Mouse (Mus musculus) kidney, embryonic 14.5 days (tissue): ENCODE measurements around the gene Ric8b. TPM values are rescaled to one million over a fixed set of nuclear protein-coding genes. Genes with fewer than 3 reads are reported as not detected.
A peak's percentile ranks its signal among the peaks of the same experiment; 100 is the strongest.

Experiments used
- ATAC-seq: fragments of 200-750 bp; cut with Nextera tagmentation; 2 replicates; pipeline ENCODE4 v1.8.0; 2017; ENCODE audit warnings: moderate number of reproducible peaks, mild to moderate bottlenecking, moderate TSS enrichment, moderate library complexity; ENCODE audit not compliant: low FRiP score, low TSS enrichment
- H3K27ac ChIP-seq: fragments of 300-500 bp; sonication (generic); 2 replicates; pipeline ENCODE4 v1.5.1; 2014; ENCODE audit warnings: low read depth, mild to moderate bottlenecking, low read length, moderate library complexity, mixed read lengths
- H3K27me3 ChIP-seq: fragments of 300-500 bp; sonication (generic); 2 replicates; pipeline ENCODE4 v1.6.1; 2014; ENCODE audit warnings: mild to moderate bottlenecking, low read length; ENCODE audit not compliant: control insufficient read depth, insufficient read depth
- H3K36me3 ChIP-seq: fragments of 300-500 bp; sonication (generic); 2 replicates; pipeline ENCODE4 v1.6.1; 2014; ENCODE audit warnings: low read length, mixed read lengths; ENCODE audit not compliant: control insufficient read depth, insufficient read depth
- H3K4me1 ChIP-seq: fragments of 300-500 bp; sonication (generic); 2 replicates; pipeline ENCODE4 v1.6.1; 2014; ENCODE audit warnings: low read length, mixed read lengths; ENCODE audit not compliant: control insufficient read depth, insufficient read depth
- H3K4me2 ChIP-seq: fragments of 300-500 bp; sonication (generic); replicated peaks from 2 replicates; pipeline ENCODE4 v1.6.1; 2014; ENCODE audit warnings: low read depth, mild to moderate bottlenecking, low read length
- H3K4me3 ChIP-seq: fragments of 300-500 bp; sonication (generic); 2 replicates; pipeline ENCODE4 v1.5.1; 2014; ENCODE audit warnings: mild to moderate bottlenecking, low read length
- H3K9ac ChIP-seq: fragments of 300-500 bp; sonication (generic); 2 replicates; pipeline ENCODE4 v1.6.1; 2014; ENCODE audit warnings: low read depth, mild to moderate bottlenecking, low read length, moderate library complexity
- H3K9me3 ChIP-seq: fragments of 300-500 bp; sonication (generic); 2 replicates; pipeline ENCODE4 v1.6.1; 2016; ENCODE audit warnings: low read length; ENCODE audit not compliant: control insufficient read depth
- WGBS: fragments of 180-500 bp; shearing (Covaris S2); extraction: QIAGEN DNeasy Blood & Tissue Kit; methylation state at CpG from one replicate; pipeline ENCODE4 v1.1.7; 2014; 5-methylcytosine and 5-hydroxymethylcytosine counted together
- polyA plus RNA-seq: library from polyadenylated mRNA; unstranded; fragments of >200 nt; fragmentation: Nextera tagmentation; extraction: Ambion mirVana; gene quantifications from 2 replicates; pipeline ENCODE4 v1.2.1, GENCODE M21; 2014

The Ric8b gene
- polyA plus RNA-seq, 1 experiment from 2014 or later = 19.3 TPM

DNA sequence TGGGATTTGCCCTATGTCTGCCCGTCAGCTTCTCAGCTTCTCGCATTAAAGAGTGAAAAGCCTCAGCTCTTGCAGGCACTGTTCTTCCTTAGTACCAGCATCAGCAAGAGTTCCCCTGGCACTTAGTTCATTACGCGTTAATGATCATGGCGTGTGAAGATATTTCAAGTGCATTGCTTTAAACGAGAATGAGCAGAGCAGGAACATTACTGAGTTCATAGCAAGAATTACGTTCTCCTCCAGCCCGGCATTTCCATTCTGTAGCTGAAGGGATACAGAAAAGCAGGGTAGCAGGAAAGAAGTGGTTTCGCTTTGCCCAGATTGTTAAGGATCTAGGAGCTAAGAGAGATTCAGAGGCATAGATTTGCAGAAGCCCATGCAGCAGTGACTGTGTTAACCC is 10.5 kb upstream of the Ric8b start:
- Histone ChIP-seq H3K36me3 (no peaks in the 10 kb centered on the region), H3K4me1 (peaks cover 8% of the 10 kb centered on the region; the same call in 1 of the 2 replicates), H3K4me2 (no peak overlapping the region), H3K27me3 (no peaks in the 10 kb centered on the region), H3K27ac (no peak overlapping the region), H3K9me3 (no peaks in the 10 kb centered on the region), H3K9ac (no peak overlapping the region), H3K4me3 (no peak overlapping the region)
- WGBS = 82% methylated on average over 9 of the region's 9 CpGs
- no peak for ATAC-seq

- Histone ChIP-seq H3K9me3 (no peaks in the 10 kb centered on the region), H3K27ac (no peak overlapping the region), H3K4me2 (no peak overlapping the region), H3K27me3 (no peaks in the 10 kb centered on the region), H3K4me1 (peaks cover 8% of the 10 kb centered on the region; the same call in 1 of the 2 replicates), H3K9ac (no peak overlapping the region), H3K36me3 (no peaks in the 10 kb centered on the region), H3K4me3 (no peak overlapping the region)
- no peak for ATAC-seq
- WGBS = 86% methylated on average over 3 of the region's 3 CpGs
Measured at GRCm38 (mm10) chr10:84908006-84908405, 9.4 kb upstream of the Ric8b start.

DNA sequence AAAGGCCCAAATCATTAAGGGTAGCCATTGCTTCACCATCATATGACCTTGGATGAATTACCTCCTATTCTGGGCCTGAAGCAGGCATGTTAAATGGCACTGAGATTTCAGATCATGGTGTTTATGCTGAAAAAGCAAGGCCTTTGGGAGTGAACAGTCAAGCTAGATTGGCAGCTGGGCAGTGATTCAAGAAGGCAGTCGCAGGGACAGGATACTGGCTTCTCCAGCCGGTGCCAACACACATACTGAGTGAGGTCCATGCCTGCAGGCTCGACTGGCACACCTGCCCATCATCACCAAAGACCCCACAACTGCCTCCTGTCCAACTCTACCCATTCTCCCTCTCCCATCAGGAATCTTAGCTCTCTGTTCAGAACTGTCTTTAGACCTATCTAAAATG is 8.9 kb upstream of the Ric8b start:
- H3K27ac ChIP-seq = no peak overlapping the region
- ATAC-seq = no peak
- no peak overlapping the region for H3K9ac ChIP-seq
- H3K4me2 ChIP-seq = no peak overlapping the region
- H3K36me3 ChIP-seq = no peaks in the 10 kb centered on the region
- no peak overlapping the region for H3K4me3 ChIP-seq
- WGBS = 88% methylated on average over 3 of the region's 3 CpGs
- no peaks in the 10 kb centered on the region for H3K9me3 ChIP-seq
- H3K4me1 ChIP-seq = peaks cover 7% of the 10 kb centered on the region; the same call in 1 of the 2 replicates
- H3K27me3 ChIP-seq = no peaks in the 10 kb centered on the region

- Histone ChIP-seq H3K36me3 (no peaks in the 10 kb centered on the region), H3K4me2 (no peak overlapping the region), H3K9me3 (no peaks in the 10 kb centered on the region), H3K9ac (no peak overlapping the region), H3K27me3 (no peaks in the 10 kb centered on the region), H3K27ac (no peak overlapping the region), H3K4me1 (0 out of 2 replicates have a peak, but pooled peaks cover 4% of the 10 kb centered on the region), H3K4me3 (no peak overlapping the region)
- WGBS = 69% methylated on average over 17 of the region's 17 CpGs
- ATAC-seq = no peak
Measured at GRCm38 (mm10) chr10:84909021-84909801, 8.2 kb upstream of the Ric8b start.

DNA sequence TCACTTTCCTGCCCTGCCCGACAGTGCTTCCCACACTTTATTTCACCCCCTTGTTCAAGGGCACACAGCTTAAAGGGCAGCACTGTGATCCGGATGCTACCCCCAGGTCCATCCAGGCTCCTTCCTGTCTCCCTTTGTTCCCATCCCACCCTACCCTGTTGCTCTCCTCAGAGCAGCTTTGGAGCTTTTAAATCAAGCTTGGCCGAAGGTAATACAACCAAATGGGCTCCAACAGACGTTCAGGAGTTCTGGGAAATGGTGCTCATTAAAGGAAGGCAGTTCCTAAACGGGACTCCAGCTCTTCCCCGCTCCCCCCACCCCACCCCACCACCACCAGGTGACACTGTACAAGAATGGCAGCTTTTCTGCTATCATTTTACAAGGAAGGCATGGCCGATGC is 7.2 kb upstream of the Ric8b start:
- H3K27me3 ChIP-seq = no peaks in the 10 kb centered on the region
- H3K36me3 ChIP-seq = no peaks in the 10 kb centered on the region
- 25% methylated on average over 7 of the region's 7 CpGs for WGBS
- no peaks in the 10 kb centered on the region for H3K9me3 ChIP-seq
- H3K27ac ChIP-seq = no peak overlapping the region
- no peak overlapping the region for H3K4me3 ChIP-seq
- H3K4me2 ChIP-seq = no peak overlapping the region
- H3K9ac ChIP-seq = no peak overlapping the region
- ATAC-seq = no peak
- H3K4me1 ChIP-seq = 0 out of 2 replicates have a peak, but pooled peaks cover 4% of the 10 kb centered on the region

- H3K27me3 ChIP-seq = no peaks in the 10 kb centered on the region
- WGBS = 56% methylated on average over 1 of the region's 1 CpGs
- H3K4me2 ChIP-seq = no peak overlapping the region
- 0 out of 2 replicates have a peak, but pooled peaks cover 4% of the 10 kb centered on the region for H3K4me1 ChIP-seq
- no peaks in the 10 kb centered on the region for H3K36me3 ChIP-seq
- no peak overlapping the region for H3K4me3 ChIP-seq
- no peak overlapping the region for H3K27ac ChIP-seq
- ATAC-seq = no peak
- H3K9ac ChIP-seq = no peak overlapping the region
- H3K9me3 ChIP-seq = no peaks in the 10 kb centered on the region
Measured at GRCm38 (mm10) chr10:84910758-84911384, 6.5 kb upstream of the Ric8b start.

GRCm38 (mm10) chr10:84913148-84913547 is 4.3 kb upstream of the Ric8b start:
- Histone ChIP-seq H3K9ac (no peak overlapping the region), H3K4me1 (peaks cover 4% of the 10 kb centered on the region; the same call in 1 of the 2 replicates), H3K4me3 (no peak overlapping the region), H3K27ac (no peak overlapping the region), H3K4me2 (no peak overlapping the region), H3K27me3 (no peaks in the 10 kb centered on the region), H3K9me3 (no peaks in the 10 kb centered on the region), H3K36me3 (no peaks in the 10 kb centered on the region)
- no peak for ATAC-seq
- WGBS = 91% methylated on average over 1 of the region's 1 CpGs

- no peak for ATAC-seq
- Histone ChIP-seq H3K4me2 (no peak overlapping the region), H3K9me3 (no peaks in the 10 kb centered on the region), H3K36me3 (no peaks in the 10 kb centered on the region), H3K9ac (no peak overlapping the region), H3K27me3 (no peaks in the 10 kb centered on the region), H3K27ac (no peak overlapping the region), H3K4me3 (no peak overlapping the region), H3K4me1 (peaks cover 9% of the 10 kb centered on the region)
- WGBS = 85% methylated on average over 6 of the region's 6 CpGs
Measured at GRCm38 (mm10) chr10:84915476-84915875, 1.9 kb upstream of the Ric8b start.

DNA sequence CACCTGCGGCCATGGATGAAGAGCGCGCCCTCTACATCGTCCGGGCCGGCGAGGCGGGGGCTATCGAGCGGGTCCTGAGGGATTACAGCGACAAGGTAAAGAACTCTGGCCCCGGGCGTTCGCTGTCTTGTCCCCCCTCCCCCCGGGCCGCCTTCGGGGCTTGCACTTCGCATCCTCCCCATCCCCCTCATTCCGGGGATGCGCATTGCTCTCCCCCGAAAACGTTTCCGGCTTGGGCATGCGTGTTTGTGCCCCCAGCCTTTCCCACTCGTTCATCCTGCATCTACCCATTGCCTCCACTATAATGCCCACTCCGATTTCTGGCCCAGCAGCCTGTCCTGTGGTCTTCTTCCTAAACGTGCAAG is 297 bp downstream of the Ric8b start:
- peaks cover 9% of the 10 kb centered on the region for H3K4me1 ChIP-seq
- under 1% methylated on average over 27 of the region's 27 CpGs for WGBS
- no peak; the same call in 1 of the 2 replicates for ATAC-seq
- H3K4me3 ChIP-seq = peak overlapping the region; percentile 89
- H3K9me3 ChIP-seq = no peaks in the 10 kb centered on the region
- peak overlapping the region; percentile 74 for H3K4me2 ChIP-seq
- H3K27me3 ChIP-seq = no peaks in the 10 kb centered on the region
- no peaks in the 10 kb centered on the region for H3K36me3 ChIP-seq
- peak overlapping the region; percentile 87 for H3K27ac ChIP-seq
- peak overlapping the region; percentile 89 for H3K9ac ChIP-seq
